Mouse (Mus musculus) liver, embryonic 11.5 days (tissue): ENCODE data around the gene Ehd1. TPM values are rescaled to one million over a fixed set of nuclear protein-coding genes. Genes with fewer than 3 reads are reported as not detected.

Experiments
- ATAC-seq: fragments of 200-750 bp; cut with Nextera tagmentation; replicated peaks from 2 replicates; pipeline ENCODE4 v1.8.0; 2017; ENCODE audit warnings: moderate number of reproducible peaks, mild to moderate bottlenecking, moderate TSS enrichment, moderate library complexity; ENCODE audit not compliant: low FRiP score
- DNase-seq: peaks from one replicate; pipeline ENCODE4 v3.0.0-alpha.2; 2017; ENCODE audit warnings: low spot score
- H3K27ac ChIP-seq: fragments of 300-500 bp; sonication (generic); 2 replicates; pipeline ENCODE4 v1.5.1; 2014; ENCODE audit warnings: mild to moderate bottlenecking, low read depth, low read length, control low read depth
- H3K27me3 ChIP-seq: fragments of 300-500 bp; sonication (generic); replicated peaks from 2 replicates; pipeline ENCODE4 v1.6.1; 2014; ENCODE audit warnings: low read length, mixed read lengths; ENCODE audit not compliant: control insufficient read depth, insufficient read depth
- H3K36me3 ChIP-seq: fragments of 300-500 bp; sonication (generic); 2 replicates; pipeline ENCODE4 v1.6.1; 2014; ENCODE audit warnings: mild to moderate bottlenecking, low read length, moderate library complexity, mixed read lengths; ENCODE audit not compliant: control insufficient read depth, insufficient read depth
- H3K4me1 ChIP-seq: fragments of 300-500 bp; sonication (generic); replicated peaks from 2 replicates; pipeline ENCODE4 v1.6.1; 2014; ENCODE audit warnings: low read length, mixed read lengths; ENCODE audit not compliant: control insufficient read depth, insufficient read depth
- H3K4me2 ChIP-seq: fragments of 300-500 bp; sonication (generic); 2 replicates; pipeline ENCODE4 v1.6.1; 2014; ENCODE audit warnings: mild to moderate bottlenecking, control low read depth, moderate library complexity
- H3K4me3 ChIP-seq: fragments of 300-500 bp; sonication (generic); 2 replicates; pipeline ENCODE4 v1.5.1; 2014; ENCODE audit warnings: low read depth, low read length, control low read depth
- H3K9ac ChIP-seq: fragments of 300-500 bp; sonication (generic); 2 replicates; pipeline ENCODE4 v1.6.1; 2014; ENCODE audit warnings: low read depth, low read length, control low read depth
- H3K9me3 ChIP-seq: fragments of 300-500 bp; sonication (generic); 2 replicates; pipeline ENCODE4 v1.6.1; 2016; ENCODE audit warnings: low read length, inconsistent platforms, mixed read lengths; ENCODE audit not compliant: control insufficient read depth
- WGBS: fragments of 180-500 bp; shearing (Covaris S2); extraction: QIAGEN DNeasy Blood & Tissue Kit; methylation state at CpG from one replicate; pipeline ENCODE4 v1.1.7; 2014; 5-methylcytosine and 5-hydroxymethylcytosine counted together
- polyA plus RNA-seq: library from polyadenylated mRNA; unstranded; fragments of >200 nt; fragmentation: Nextera tagmentation; extraction: Ambion mirVana; gene quantifications from 2 replicates; pipeline ENCODE4 v1.2.1, GENCODE M21; 2014

The Ehd1 gene
- polyA plus RNA-seq, 1 experiment from 2014 or later = 96.5 TPM

DNA sequence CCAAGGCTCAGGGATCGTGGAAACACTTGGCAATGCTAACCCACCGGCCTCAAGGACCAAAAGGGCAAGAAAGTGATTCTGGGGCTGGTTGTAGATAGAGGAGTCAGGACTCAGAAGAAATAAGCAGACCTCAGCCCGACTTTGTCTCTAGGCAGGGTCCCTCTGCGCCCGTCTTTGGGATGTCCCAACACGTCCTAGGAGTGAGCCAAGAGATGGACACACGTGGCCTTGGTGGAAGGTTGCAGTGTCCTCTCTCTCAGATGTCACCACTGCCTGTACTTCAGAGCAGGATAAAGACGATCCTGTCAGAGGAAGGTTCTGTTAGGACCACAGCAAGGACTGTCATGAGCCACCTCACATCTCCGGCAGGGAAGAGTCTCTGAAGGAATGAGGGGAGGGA lies 5.9 kb upstream of the Ehd1 start:
- Histone ChIP-seq H3K27me3 (no peaks in the 10 kb centered on the region), H3K4me1 (peaks cover 6% of the 10 kb centered on the region), H3K27ac (no peak overlapping the region), H3K9me3 (no peaks in the 10 kb centered on the region), H3K4me2 (no peak overlapping the region), H3K36me3 (no peaks in the 10 kb centered on the region), H3K9ac (no peak overlapping the region), H3K4me3 (no peak overlapping the region)
- DNase-seq (no peak), ATAC-seq (no peak)
- whole genome bisulfite sequencing = 68% methylated on average over 9 of the region's 9 CpGs

DNA sequence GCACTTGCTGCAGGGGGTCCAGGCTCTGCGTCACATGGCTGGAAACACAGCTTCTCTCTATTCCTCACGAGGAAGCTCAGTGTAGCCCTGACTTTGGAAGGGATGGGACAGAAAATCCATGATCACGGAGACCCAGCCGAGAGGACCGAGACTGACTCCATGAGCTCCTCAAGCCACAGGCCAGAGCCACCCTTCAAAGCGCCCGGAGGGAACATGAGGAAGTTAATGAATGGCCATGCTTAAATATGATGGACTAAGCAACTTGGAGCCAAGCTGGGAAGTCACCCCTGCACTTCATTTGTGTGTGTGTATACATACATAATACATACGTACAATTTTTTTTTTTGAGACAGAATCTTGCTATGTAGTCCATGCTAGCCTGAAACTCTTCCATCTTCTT lies 5.3 kb upstream of the Ehd1 start:
- Histone ChIP-seq H3K36me3 (no peaks in the 10 kb centered on the region), H3K27ac (no peak overlapping the region), H3K4me3 (no peak overlapping the region), H3K27me3 (no peaks in the 10 kb centered on the region), H3K4me1 (peaks cover 7% of the 10 kb centered on the region), H3K9ac (no peak overlapping the region), H3K9me3 (no peaks in the 10 kb centered on the region), H3K4me2 (no peak overlapping the region)
- 52% methylated on average over 8 of the region's 8 CpGs for WGBS
- DNase-seq = no peak
- ATAC-seq = no peak

DNA sequence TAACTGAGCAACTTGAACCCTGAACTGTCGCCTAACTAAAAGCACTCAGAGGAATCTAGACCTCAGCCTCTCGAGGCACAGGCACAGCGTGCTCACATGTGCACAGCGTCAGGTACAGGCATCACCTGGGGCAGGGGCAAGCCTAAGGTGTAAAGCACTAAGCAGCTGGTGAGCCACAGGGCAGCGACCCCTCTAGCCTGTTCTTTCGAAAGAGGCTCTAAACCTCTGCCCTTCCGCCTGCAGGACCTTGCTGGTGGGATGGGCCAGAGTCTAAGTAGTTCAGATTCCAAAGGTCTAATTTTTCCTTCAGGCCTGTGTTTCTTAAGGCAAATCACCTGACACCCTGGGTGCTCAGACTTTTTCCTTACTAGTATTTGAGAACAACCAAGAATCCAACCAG lies 4.5 kb upstream of the Ehd1 start:
- no peak overlapping the region for H3K4me2 ChIP-seq
- peaks cover 7% of the 10 kb centered on the region for H3K4me1 ChIP-seq
- no peak for ATAC-seq
- H3K27ac ChIP-seq = no peak overlapping the region
- H3K4me3 ChIP-seq = no peak overlapping the region
- H3K36me3 ChIP-seq = no peaks in the 10 kb centered on the region
- H3K9me3 ChIP-seq = no peaks in the 10 kb centered on the region
- H3K27me3 ChIP-seq = no peaks in the 10 kb centered on the region
- DNase-seq = no peak
- H3K9ac ChIP-seq = peak overlapping the region; percentile 22; the same call in 1 of the 2 replicates
- 74% methylated on average over 7 of the region's 7 CpGs for WGBS

- peaks cover 7% of the 10 kb centered on the region for H3K4me1 ChIP-seq
These were observed 3.8 kb upstream of the Ehd1 start for GRCm38 (mm10) chr19:6272738-6273137.

GRCm38 (mm10) chr19:6273592-6273991 lies 2.9 kb upstream of the Ehd1 start:
- Histone ChIP-seq H3K9me3 (no peaks in the 10 kb centered on the region), H3K36me3 (no peaks in the 10 kb centered on the region), H3K4me2 (no peak overlapping the region), H3K4me1 (peaks cover 15% of the 10 kb centered on the region), H3K9ac (no peak overlapping the region), H3K27ac (no peak overlapping the region), H3K27me3 (no peaks in the 10 kb centered on the region), H3K4me3 (no peak overlapping the region)
- WGBS = 75% methylated on average over 4 of the region's 4 CpGs
- ATAC-seq (no peak), DNase-seq (no peak)

More at GRCm38 (mm10) chr19:6272738-6273137, 3.8 kb upstream of the Ehd1 start:
- no peak overlapping the region for H3K9ac ChIP-seq
- H3K4me2 ChIP-seq = no peak overlapping the region
- H3K27ac ChIP-seq = no peak overlapping the region
- ATAC-seq (no peak), DNase-seq (no peak)
- H3K27me3 ChIP-seq = no peaks in the 10 kb centered on the region
- 87% methylated on average over 4 of the region's 4 CpGs for WGBS
- no peak overlapping the region for H3K4me3 ChIP-seq
- no peaks in the 10 kb centered on the region for H3K9me3 ChIP-seq
- no peaks in the 10 kb centered on the region for H3K36me3 ChIP-seq

DNA sequence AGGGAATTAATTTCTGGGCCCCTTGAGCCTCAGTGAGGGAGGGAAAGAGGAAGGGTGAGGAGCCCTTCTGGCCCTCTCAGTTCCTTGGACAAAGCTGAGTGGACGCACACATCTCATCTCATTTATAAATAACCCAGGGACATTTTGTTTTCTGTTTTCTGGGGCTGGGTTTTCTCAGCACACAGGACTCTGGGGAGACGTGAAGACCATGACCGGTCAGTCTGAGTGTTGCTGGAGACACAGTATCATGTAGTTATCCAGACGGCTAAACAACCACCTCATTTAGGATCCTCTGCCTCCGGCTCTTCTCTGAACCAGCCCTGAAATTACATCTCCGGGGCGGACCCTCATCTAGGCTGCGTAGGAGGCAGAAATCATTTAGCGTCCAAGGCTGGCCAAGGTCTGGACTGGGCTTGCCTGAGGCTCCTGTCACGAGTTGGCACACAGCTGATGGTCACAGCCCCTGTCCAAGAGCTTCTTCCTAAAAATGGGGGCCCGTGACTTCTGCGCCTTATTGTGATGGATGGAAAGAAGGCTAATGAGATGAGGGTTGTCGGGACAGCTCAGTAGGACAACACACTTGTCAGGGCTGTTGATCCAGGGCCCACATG lies 2.4 kb upstream of the Ehd1 start:
- Histone ChIP-seq H3K4me1 (peaks cover 20% of the 10 kb centered on the region), H3K27ac (no peak overlapping the region), H3K4me2 (no peak overlapping the region), H3K9ac (no peak overlapping the region), H3K36me3 (no peaks in the 10 kb centered on the region), H3K27me3 (no peaks in the 10 kb centered on the region), H3K4me3 (no peak overlapping the region), H3K9me3 (no peaks in the 10 kb centered on the region)
- ATAC-seq (no peak), DNase-seq (no peak)
- 89% methylated on average over 13 of the region's 13 CpGs for WGBS

- no peak; the same call in 1 of the 2 replicates for ATAC-seq
These were observed 660 bp upstream of the Ehd1 start for GRCm38 (mm10) chr19:6275740-6276389.

GRCm38 (mm10) chr19:6277661-6278438 lies 1.3 kb downstream of the Ehd1 start:
- WGBS = 11% methylated on average over 10 of the region's 10 CpGs

More at GRCm38 (mm10) chr19:6275740-6276389, 660 bp upstream of the Ehd1 start:
- H3K27me3 ChIP-seq = no peaks in the 10 kb centered on the region
- DNase-seq = no peak
- no peaks in the 10 kb centered on the region for H3K9me3 ChIP-seq
- H3K4me2 ChIP-seq = peak overlapping the region; percentile 99
- peaks cover 38% of the 10 kb centered on the region for H3K4me1 ChIP-seq
- H3K36me3 ChIP-seq = peaks cover 9% of the 10 kb centered on the region; the same call in 1 of the 2 replicates
- H3K4me3 ChIP-seq = peak overlapping the region; percentile 88
- 6% methylated on average over 15 of the region's 15 CpGs for WGBS
- peak overlapping the region; percentile 87 for H3K9ac ChIP-seq
- H3K27ac ChIP-seq = peak overlapping the region; percentile 83

More at GRCm38 (mm10) chr19:6277661-6278438, 1.3 kb downstream of the Ehd1 start:
- Histone ChIP-seq H3K4me2 (peak overlapping the region; percentile 99), H3K36me3 (peaks cover 22% of the 10 kb centered on the region), H3K27me3 (no peaks in the 10 kb centered on the region), H3K4me1 (peaks cover 57% of the 10 kb centered on the region), H3K9ac (peak overlapping the region; percentile 91), H3K27ac (peak overlapping the region; percentile 82), H3K9me3 (no peaks in the 10 kb centered on the region), H3K4me3 (peak overlapping the region; percentile 88)
- DNase-seq (no peak), ATAC-seq (no peak)
